Mouse (Mus musculus): ENCODE data around the gene Inf2. TPM values are rescaled to one million over a fixed set of nuclear protein-coding genes. Genes with fewer than 3 reads are reported as not detected.

Gene Inf2
- total RNA-seq, 2 experiments from 2014 or later, result 9.2 to 11.1 TPM

DNA sequence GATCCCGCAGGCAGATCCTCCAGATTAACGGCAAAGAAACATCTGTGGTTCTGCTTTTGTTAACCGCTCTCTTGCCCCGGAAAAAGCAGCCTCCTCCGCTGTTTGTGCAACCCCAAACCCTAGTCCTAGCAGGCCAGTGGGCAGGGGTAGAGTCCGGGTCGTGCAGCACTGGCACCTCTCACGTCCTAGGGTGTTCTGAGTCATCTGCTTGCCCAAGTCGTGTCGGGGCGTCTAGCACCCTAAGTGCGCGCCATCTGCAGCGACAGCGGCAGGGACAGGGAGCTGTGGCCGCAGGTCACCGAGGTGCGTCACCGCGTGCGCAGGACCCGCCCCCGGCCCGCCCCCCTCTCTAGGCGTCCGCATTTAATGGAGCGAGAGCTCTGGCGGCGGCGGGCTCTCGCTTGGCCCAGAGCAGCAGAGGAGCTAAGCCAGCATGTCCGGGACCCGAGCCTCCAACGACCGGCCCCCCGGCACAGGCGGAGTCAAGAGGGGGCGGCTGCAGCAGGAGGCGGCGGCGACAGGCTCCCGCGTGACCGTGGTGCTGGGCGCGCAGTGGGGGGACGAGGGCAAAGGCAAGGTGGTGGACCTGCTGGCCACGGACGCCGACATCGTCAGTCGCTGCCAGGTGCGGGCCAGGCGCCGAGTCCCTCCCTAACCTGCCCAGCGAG, 31.2 kb downstream of the Inf2 start, which contains the start of gene Adssl1:
Adssl1 (plus strand) TSS at position 360 of the 668 bp plus-strand sequence.
- DNase-seq, result peak; percentile 54 to 68
- intact Hi-C loops (cut with DNase I), result no loop called here

DNA sequence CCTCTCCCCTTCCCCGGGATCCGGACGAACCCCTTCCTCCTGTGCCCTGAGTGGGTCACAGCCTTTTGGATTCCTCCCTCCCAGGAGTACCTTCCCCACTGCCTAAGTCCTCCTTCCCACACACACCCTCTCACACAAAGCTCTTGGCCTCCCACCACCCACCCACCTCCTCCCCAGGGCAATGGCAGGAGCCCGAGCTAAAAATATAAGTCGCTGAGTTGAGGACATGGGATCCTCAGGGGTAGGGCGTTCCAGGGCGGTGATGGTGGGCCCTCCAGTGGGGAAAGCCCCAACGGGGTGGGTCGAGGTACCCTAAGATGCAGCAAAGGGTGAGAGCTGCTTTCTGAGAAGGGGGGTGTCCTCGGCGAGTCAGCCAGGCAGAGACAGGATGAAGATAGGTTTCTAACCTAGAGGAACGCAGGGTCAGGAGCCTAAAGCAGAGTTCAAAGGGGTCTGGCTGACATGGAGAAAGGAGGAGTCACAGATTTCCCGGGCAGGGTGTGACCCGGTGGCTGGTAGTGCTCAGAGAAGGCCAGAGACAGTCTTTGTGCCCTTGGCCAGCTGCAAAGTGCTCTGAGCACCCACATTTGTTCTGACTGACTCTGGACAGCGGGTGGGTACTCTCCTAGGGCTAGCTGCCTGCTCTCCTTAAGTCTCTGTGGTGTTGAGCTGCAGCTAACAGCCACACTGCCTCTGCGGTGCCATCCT, 31.9 kb downstream of the Inf2 start:
- intact Hi-C loops (cut with DNase I), result no loop called here
- DNase-seq, result peak in 1 of 2 experiments; percentile 54

DNA sequence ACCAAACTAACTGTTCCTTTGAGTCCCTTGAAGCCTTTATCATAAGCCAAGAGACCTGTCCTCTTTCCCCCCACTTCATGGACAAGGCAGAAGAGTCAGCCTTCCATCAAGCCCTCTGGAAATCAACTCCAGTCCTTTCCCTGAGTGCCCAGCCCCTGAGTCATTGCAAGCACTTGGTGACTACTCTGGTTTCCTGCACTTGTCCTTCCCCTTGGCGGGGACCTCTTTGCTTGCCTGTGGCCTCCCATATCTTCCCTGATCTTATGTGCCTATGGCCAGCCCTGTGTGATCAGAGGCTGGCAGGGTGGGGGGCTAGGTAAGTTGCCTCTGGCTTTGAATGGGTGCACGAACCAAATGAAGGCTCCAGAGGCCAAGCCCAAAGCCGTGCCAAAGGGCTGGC, 33.3 kb downstream of the Inf2 start:
- intact Hi-C loops (cut with DNase I), result no loop called here
- peak in 1 of 2 experiments; percentile 15 for DNase-seq

DNA sequence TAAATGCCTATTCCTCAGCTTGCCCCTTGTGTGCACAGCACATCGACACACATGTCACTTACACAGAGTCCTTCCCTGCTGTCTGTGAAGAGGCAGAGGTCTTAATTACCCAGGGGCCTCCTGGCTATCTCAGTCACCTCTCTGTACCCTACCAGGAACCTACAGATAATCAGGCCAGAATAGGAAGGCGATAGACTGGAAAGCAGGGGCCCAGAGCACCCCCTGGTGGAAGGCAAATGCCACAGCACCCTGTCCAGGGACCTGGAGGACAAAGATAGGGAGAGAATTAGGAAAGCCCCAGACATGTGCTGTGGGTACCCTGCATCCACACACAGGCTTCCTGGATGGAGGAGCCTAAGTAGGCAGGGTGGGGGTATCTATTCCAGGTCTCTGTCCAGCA, 35.2 kb downstream of the Inf2 start:
- intact Hi-C loops (cut with DNase I), result no loop called here

DNA sequence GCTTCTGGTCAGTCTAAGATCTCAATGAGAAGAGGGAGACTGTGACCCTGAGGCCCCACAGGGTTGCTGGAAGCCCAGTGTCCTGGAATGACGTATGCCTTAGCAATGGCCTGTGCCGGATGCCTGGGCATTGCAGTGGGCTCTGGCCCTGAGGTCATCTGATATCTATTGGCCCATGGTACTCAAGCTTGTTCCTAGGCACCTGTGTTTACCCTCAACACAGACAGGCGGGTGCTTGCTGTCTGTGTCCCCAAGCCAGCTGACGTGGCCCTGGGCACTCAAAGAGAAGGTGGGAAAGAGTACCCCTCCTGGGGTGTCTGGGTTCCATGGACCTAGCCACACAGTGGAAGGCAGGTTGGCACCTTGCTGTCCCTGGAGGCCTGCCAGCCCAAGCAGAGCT, 37.1 kb downstream of the Inf2 start:
- intact Hi-C loops (cut with DNase I), result no loop called here
- DNase-seq, result peak; percentile 36 to 45

More for the DNA sequence above, 35.2 kb downstream of the Inf2 start:
- peak; percentile 48 to 55 for DNase-seq

- intact Hi-C loops (cut with DNase I), result no loop called here
- peak in 1 of 2 experiments; percentile 28 for DNase-seq
Observed at GRCm38 (mm10) chr12:112626455-112626854, 37.9 kb downstream of the Inf2 start.

DNA sequence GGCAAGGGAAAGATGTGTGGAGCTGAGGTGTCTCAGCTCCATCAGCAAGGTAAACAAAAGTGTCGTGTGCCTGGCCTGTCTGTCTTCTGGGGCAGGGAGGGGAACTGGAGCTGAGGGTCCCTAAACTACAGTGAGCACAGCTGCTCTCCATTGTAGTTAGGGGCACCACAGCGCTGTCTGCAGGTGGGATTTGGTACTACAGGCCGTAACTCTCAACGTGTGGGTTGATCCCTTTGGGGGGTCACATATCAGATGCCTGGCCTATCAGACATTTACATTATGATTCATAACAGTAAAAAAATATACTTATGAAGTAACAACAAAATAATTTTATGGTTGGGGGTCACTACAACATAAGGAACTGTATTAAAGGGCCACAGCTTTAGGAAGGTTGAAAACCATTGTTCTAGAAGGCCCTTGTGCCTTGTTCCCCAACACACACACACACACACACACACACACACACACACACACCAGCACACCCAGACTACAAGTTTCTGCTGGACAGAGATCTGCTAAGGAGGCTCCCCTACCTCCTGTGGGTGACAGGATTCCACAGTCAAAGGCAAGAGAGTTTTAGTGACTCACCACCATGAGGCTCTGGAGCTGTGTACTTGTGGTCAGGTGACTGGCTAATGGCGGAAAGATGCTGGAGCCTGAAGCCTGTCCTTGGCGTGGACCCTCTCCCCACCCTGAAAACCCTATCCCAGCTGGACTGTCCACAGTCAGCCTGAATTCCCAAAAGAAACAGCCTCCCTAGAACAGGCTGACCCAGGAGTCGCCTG, 38.7 kb downstream of the Inf2 start:
- DNase-seq, result peak in 1 of 2 experiments; percentile 20
- intact Hi-C loops (cut with DNase I), result no loop called here

DNA sequence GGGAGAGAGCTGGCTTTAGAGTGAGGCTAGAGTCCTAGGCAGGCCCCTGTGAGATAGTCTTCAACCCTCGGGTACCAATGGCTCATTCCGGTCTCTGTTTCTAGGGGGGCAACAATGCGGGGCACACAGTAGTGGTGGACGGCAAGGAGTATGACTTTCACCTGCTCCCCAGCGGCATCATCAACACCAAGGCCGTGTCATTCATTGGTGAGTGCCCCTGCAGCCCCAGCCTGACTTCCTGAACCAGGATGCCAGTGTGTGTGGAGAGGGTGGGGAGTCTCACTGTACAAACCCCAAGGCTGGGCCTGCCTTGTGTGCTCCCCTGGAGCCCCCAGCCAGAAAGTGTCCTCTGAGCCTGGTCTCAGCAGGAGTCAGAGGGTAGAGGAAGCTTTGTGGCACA, 39.6 kb downstream of the Inf2 start:
- no peak for DNase-seq
- intact Hi-C loops (cut with DNase I), result no loop called here

DNA sequence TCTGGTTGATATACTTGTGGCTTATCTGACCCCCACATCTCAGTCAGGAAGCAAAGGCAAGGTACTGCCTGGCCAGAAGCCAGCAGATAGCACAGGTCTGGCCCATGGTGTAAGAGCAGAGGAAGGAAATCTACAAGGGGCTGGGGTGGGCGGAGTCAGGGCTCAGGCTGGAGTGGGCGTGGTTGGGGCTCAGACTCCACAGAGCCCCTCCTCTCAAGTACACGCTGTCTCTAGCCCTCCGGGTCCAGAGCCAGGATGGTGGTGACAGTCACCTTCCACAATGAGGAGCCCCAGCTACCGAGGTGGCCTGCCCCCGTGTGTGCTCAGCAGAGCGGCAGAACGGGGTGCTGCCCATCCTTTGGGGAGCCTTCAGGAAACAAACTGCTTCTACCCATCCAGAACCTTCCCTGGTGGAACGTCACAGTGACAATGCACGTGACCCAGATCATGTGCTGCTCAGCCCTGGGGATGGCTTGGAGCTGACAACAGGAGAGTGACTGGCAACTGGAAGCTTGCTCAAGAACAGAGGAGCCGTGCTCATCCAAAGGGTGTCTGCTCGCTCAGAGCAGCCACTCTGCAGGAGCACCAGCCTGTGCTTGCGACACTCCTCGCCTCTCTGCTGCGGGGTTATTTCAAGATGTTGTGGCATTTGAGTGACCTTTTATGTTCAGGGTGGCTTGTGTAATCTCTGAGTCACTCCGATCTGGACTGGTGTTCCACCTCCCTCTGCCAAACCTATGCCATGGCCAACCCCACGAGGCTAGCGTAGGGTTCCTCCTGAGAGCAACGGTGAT, 40.5 kb downstream of the Inf2 start:
- intact Hi-C loops (cut with DNase I), result no loop called here
- peak; percentile 64 to 66 for DNase-seq

DNA sequence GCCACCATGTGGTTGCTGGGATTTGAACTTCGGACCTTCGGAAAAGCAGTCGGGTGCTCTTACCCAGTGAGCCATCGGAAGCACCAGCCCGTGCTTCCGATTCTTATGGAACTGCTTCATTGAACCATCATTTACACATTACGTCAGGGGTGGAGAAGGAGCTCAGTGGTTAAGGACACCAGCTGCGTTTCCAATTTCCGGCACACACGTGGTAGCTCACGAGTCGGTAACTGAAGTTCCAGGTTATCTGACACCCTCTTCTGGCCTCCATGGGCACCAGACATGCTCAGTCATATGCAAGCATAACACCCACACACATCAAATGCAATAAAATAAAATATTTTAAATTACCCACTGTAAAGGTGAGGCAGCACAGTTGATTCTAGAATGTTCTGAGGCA, 41.4 kb downstream of the Inf2 start:
- intact Hi-C loops (cut with DNase I), result no loop called here
- peak in 1 of 2 experiments; percentile 17 for DNase-seq

- intact Hi-C loops (cut with DNase I), result no loop called here
- DNase-seq, result no peak
Observed at GRCm38 (mm10) chr12:112630796-112631195, 42.2 kb downstream of the Inf2 start.

DNA sequence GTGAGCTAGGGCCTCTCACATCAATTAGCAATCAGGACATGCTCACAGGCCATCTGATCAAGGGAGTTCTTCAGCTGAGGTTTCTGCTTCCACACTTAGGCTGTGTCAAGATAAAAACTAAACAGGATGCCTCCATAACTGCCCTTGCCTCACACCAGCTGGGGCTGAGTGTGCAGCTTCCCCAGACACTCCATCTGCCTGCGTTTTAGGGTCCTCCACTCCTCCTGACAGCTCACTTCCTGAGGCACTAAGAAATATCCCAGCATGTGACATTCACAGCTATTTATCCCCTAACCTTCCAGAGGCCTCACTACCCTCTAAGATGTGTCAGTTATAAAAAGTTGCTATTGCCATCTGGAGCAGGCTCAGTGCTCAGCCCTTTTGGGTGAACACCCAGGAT, 42.9 kb downstream of the Inf2 start:
- DNase-seq, result no peak
- intact Hi-C loops (cut with DNase I), result no loop called here

DNA sequence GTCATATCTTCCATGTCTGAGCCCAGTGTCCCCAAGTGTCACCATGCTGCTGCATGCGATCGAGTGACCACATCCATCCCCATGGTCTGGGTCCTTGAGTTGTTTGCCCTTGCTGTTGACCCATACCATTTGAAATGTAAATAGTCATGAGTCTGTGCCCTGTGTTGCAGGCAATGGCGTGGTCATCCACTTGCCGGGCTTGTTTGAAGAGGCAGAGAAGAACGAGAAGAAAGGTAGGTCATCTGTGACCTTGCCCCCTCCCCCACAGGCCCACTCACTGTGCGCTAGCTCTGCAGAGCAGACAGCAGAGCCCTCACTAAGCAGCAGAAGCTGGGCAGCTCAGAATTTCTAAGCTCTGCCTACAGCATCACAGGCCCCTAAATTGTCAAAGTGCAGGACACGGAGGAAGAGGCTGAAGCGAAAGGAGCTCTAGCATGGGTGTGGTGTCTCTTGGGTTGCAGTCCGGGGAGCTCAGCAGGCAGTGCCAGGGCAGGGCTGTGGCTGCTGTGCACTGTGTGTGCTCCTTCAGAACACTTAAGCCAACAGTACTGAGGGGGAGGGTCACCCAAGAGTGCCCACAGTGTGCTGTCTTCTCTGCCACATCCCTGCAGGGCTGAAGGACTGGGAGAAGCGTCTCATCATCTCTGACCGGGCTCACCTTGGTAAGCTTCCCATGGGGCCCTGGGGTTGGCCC, 43.6 kb downstream of the Inf2 start:
- intact Hi-C loops (cut with DNase I), result no loop called here
- DNase-seq, result no peak

- intact Hi-C loops (cut with DNase I), result no loop called here
- no peak for DNase-seq
Observed at GRCm38 (mm10) chr12:112632907-112633306, 44.3 kb downstream of the Inf2 start.

DNA sequence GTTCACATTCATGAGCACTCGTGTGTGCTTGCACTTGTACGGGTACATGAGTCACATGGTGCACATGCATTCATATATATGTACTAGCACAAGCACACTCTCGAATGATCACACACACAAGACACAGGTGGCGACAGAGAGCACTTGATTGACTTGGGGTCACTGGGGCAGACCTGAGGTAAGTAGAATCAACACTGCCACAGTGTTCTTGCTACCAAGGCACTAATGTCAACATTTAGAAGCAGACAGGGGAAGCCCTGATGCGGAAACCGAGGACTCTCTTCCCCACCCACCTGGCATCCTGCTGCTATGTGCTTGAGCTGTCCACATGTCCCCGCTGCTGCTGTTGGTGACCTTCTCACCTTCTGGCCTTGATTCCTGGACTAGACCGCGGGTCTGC, 45.1 kb downstream of the Inf2 start:
- intact Hi-C loops (cut with DNase I), result no loop called here
- DNase-seq, result no peak

- no peak for DNase-seq
- intact Hi-C loops (cut with DNase I), result no loop called here
Observed at GRCm38 (mm10) chr12:112639526-112639925, 50.9 kb downstream of the Inf2 start.

DNA sequence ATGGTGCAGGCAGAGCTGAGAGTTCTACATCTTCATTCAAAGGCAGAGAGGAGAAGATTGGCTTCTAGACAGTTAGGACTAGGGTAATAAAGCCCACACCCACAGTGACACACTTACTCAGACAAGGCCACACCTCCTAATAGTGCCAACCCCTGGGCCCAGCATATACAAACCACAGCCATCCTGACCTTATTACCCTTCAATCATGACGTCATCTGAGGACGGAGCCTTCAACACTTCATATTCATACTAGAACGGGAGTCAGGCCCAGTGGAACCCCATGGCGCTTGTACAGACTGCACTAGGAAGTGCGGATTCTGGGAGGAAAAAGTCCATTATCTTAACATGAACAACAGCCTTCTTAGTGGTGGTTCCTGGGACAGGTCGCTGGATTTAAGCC, 54.5 kb downstream of the Inf2 start:
- intact Hi-C loops (cut with DNase I), result no loop called here
- DNase-seq, result no peak

GRCm38 (mm10) chr12:112644180-112644854, 55.7 kb downstream of the Inf2 start, which contains the start of gene Siva1:
TSS of gene Siva1 (plus strand) at chr12:112644679.
- intact Hi-C loops (cut with DNase I), result no loop called here
- DNase-seq, result peak; percentile 94 to 99

GRCm38 (mm10) chr12:112644855-112645506, 56.4 kb downstream of the Inf2 start:
- no peak for DNase-seq
- intact Hi-C loops (cut with DNase I), result no loop called here
